Mouse (Mus musculus): ENCODE data around the gene Scn4b.

Gene Scn4b

GRCm38 (mm10) chr9:45138191-45139032, at the start of gene Scn4b:
Gene Scn4b, plus strand, starts transcription at chr9:45138395.
- CTCF ChIA-PET: interaction anchor here (0.5 kb wide), 1 partner anchor 87 kb away, joined by 10 read pairs; no protein-coding TSS in a partner anchor

GRCm38 (mm10) chr9:45090811-45091210, 47.4 kb upstream of the Scn4b start:
- CTCF ChIA-PET: no interaction called here

DNA sequence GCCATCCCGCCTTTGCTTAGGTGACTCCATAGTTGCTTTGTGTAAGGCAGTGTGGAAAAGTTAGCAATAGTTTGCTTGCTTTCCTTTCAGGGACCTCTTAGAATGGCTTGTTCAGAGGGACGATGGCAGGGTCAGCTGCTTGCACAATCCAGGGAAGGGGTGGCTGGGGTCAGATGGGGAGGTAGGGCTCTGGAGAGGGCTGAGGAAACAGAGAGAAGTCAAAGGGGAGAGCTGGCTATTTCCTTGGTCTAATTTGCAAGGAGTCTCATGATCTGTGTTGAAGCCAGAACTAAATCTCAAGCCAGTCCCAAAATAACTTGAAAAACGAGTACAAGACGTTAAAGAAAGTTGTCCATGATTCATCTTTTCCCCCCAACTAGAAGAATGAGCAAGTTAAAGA, 45.6 kb upstream of the Scn4b start:
- CTCF ChIA-PET: no interaction called here

DNA sequence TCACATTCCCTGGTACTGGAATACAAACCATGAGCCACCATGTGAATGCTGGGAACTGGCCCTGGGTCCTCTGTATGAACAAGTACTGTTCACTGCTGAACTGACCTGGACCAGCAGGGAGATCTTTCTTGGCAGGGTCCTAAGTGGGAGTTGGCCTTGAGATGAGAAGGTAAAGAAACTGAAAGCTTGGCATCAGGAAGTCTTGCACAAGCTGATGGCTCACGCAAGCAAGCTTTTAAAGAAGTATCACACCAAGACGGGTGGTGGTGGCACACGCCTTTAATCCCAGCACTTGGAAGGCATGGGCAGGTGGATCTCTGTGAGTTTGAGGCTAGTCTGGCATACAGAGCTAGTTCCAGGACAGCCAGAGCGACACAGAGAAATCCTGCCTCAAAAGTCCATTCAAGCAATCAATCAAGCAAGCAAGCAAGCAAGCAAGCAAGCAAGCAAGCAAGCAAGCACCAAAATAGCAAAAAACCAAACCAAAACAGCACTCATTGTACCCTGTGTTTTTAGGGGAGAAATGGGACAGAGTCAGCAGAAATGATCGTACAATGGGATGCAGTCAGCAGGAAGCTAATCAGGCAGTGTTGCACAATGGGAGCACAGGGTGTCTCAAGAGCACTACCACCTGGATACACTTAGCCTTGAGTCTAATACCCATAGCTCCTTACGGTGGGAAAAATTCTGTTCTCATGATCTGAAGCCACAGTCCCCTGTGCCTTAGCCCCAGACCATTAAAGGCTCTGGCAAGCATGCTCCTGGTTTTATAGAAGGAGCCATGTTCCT, 42.9 kb upstream of the Scn4b start:
- CTCF ChIA-PET: no interaction called here

DNA sequence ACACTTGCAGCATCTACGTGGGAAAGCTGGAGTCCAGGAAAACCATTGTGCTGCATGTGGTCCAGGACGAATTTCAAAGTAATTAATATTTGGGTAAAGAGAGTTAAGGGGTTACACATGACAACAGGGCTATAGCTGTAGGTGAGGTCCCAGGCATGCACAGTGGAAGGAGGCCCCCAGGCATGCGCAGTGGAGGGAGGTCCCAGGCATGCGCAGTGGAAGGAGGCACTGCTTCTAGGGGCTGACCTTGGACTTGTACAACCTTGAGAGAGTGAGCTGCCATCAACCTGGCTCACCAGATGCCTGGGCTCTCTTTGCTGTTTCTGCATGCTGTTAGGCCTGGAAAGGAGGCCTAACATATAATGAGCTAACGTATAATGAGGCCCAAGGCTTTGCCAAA, 40.3 kb upstream of the Scn4b start:
- CTCF ChIA-PET: no interaction called here

DNA sequence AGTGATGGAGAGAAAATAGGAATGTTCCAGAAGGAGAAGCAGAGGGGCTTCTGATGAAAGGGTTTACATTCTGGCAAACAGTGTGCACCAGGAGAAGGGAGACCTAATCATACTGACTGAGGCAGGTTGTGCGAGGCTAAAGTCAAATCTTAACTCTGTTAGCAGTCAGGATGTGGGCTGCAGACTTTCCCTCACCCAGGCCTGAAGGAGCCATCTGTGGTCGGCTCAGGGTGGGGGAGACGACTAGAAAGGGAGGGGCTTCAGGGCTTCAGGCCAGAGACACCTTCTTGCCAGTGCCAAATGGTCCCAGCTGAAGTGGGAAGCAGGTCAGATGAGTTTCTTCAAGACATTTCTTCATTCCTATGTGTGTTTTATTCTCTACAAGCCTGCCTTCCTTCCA, 39.8 kb upstream of the Scn4b start:
- CTCF ChIA-PET: no interaction called here

DNA sequence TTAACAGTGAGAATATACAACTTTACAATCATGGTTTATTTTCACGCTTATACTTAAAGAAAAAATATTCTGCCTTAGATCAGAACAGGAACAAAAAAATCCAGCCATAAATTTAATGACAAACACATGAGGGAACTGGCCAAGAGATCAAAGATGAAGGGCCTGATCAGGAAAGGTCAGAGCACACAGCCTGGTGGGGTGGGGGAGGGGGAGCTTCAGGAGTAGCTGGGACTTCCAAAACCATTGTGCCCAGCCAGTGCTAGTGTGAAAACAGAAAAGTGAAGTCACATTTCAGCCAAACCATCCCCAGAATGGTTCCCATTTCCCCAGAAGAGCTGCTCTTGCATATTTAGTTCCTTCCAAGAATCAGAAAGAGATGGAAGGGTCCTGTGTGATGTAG, 35.7 kb upstream of the Scn4b start:
- CTCF ChIA-PET: no interaction called here

DNA sequence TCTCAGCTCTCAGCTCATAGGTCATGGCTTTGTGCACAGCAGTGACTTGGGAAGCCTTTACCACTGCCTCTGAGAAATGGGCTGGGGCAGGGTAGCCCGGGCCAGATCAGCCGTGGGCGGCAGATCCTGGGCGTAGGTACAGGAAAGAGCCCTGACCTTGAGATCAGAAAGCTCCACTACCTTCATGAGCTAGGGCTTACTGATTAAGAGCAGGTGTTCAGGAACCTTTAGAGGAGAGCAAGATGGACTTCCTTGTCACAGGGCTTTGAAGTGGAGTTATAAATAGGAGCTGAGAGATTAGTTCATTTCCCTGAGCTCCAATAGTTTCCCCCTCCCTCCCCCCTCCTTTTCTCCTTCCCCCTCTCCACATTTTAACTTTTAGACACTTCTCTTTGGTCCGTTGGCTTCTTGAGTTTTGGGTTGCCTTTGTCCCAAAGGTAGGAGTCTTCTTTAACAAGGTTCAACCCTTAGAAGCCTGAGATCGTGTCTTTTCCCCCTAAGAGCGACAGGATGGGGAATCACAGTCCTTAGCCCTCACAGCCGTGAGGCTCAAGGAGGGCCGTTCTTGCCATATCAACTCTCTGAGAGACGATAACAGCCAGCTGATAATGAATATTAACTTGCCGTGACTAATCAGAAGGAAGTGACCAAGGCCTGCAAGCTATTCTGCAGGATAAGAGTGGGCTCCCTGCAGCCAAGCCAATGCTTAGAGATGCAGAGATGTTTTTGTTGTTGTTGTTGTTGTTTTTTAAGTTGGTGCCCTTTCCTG, 34.8 kb upstream of the Scn4b start:
- CTCF ChIA-PET: no interaction called here

- CTCF ChIA-PET: no interaction called here
These were observed 32.4 kb upstream of the Scn4b start for GRCm38 (mm10) chr9:45105596-45106374.

GRCm38 (mm10) chr9:45115706-45116105, 22.5 kb upstream of the Scn4b start:
- CTCF ChIA-PET: no interaction called here

DNA sequence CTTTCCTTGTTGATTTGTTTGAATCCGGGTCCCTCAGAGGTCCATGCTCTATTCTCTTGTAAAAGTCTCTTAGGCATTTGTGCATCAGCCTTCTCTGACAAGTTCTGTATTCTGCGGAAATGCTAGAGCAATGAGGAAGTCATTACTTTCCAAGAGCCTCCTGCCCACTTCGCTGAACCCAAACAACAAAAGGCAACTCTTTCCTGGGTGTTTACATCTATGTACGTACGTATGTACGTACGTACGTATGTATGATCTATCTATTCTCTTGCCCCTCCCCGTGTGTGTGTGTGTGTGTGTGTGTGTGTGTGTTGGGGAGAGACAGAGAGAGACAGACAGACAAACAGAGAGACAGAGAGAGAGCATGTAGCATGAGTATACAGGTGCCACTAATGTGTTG, 21.4 kb upstream of the Scn4b start:
- CTCF ChIA-PET: no interaction called here

GRCm38 (mm10) chr9:45117741-45118431, 20.3 kb upstream of the Scn4b start, which contains the start of gene Scn2b:
Gene Scn2b, plus strand, starts transcription at chr9:45117782.
- CTCF ChIA-PET: interaction anchor here (0.7 to 4.9 kb wide), 2 partner anchors 17 to 129 kb away, joined by 4 to 38 read pairs; no protein-coding TSS in a partner anchor

DNA sequence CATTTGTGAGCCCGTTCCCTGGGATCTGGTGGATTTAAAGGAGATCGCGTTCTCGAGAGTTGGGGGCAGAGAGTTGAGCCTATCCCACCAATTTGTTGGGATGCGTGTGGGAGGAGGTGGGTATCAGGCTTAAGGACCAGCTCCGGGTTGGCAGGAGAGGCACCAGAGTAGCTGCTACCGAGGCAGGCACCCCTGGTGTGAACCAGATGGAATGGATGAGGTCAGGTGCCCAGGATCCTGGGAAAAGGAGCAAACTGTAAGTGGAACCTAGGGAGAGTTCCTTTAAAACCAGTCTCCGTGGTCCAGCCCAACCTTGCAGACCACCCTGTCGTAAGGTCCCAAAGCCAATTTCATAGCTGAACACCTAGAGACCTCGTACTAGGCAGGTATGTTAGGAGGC, 19.6 kb upstream of the Scn4b start:
- CTCF ChIA-PET: interaction anchor here (0.7 to 4.9 kb wide), 3 partner anchors 16 to 130 kb away, joined by 4 to 38 read pairs (median 4); no protein-coding TSS in a partner anchor

- CTCF ChIA-PET: interaction anchor here (1.4 to 4.9 kb wide), 2 partner anchors 15 to 26 kb away, joined by 4 to 38 read pairs; no protein-coding TSS in a partner anchor
These were observed 18.8 kb upstream of the Scn4b start for GRCm38 (mm10) chr9:45119316-45119953.

DNA sequence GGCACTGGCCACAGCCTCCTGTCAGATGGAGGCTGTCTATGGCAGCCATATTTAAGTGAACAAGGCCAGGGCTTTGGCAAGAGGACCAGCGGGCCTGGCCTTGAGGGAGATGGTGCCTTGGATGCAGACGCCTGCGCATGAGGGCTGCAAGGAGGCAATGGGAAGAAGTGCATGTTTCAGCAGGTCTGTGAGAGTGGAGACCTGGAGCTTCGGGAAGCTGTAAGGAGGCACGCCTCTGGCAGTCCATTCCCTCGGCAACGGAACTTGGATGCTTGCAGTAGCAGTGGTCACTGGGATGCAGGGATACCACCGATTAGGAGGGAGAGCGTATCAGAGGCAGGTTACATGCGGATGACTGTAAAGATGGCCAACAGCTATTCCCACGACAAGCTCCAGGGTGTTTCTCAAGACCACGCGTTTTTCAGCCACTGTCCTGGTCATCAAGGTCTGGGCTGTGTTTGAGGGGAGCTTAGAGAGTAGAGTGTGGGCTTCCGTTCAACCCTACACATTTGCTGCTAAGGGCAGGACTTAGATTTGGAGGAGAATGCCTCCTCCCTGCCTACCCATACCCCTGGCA, 18.2 kb upstream of the Scn4b start:
- CTCF ChIA-PET: interaction anchor here (4.9 kb wide), 1 partner anchor 15 kb away, joined by 38 read pairs; no protein-coding TSS in a partner anchor

GRCm38 (mm10) chr9:45120567-45120966, 17.6 kb upstream of the Scn4b start:
- CTCF ChIA-PET: interaction anchor here (4.9 kb wide), 1 partner anchor 14 kb away, joined by 38 read pairs; no protein-coding TSS in a partner anchor

- CTCF ChIA-PET: interaction anchor here (0.7 to 4.9 kb wide), 2 partner anchors 14 to 28 kb away, joined by 3 to 38 read pairs; no protein-coding TSS in a partner anchor
These were observed 17.2 kb upstream of the Scn4b start for GRCm38 (mm10) chr9:45121001-45121400.

DNA sequence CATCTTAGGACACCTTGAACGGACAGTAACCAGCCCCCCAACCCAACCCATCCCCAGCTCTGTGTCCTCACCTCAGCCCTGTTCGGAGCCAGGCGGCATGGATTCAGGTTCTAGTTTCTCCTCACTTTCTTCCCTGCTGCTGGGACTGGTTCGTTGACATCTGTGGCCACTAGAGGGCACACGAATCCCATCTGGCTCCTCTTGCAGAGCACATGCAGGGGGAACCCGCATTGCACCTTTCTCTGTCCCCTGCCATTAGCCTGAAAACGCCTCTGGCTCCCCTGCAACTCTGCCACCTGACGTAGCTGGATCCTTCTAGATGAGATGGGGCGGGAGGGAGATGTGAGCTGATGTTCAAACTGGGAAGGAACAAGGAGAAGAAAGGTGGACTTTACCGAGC, 16.4 kb upstream of the Scn4b start:
- CTCF ChIA-PET: interaction anchor here (0.8 to 4.9 kb wide), 5 partner anchors 13 to 99 kb away, joined by 4 to 38 read pairs (median 6); no protein-coding TSS in a partner anchor

GRCm38 (mm10) chr9:45122209-45122761, 15.9 kb upstream of the Scn4b start:
- CTCF ChIA-PET: interaction anchor here (0.8 to 4.9 kb wide), 5 partner anchors 13 to 100 kb away, joined by 4 to 38 read pairs (median 6); no protein-coding TSS in a partner anchor

All from spleen, embryonic (tissue).